Mouse (Mus musculus) neural tube, embryonic 15.5 days (tissue): ENCODE results near the gene Esrp2. TPM values are rescaled to one million over a fixed set of nuclear protein-coding genes. Genes with fewer than 3 reads are reported as not detected.

Experiments
- ATAC-seq: fragments of 200-750 bp; cut with Nextera tagmentation; 2 replicates; pipeline ENCODE4 v1.8.0; 2017; ENCODE audit warnings: mild to moderate bottlenecking, moderate TSS enrichment, moderate library complexity; ENCODE audit not compliant: low FRiP score
- H3K27ac ChIP-seq: fragments of 300-500 bp; sonication (generic); replicated peaks from 2 replicates; pipeline ENCODE4 v1.5.1; 2015; ENCODE audit warnings: mild to moderate bottlenecking, inconsistent platforms
- H3K27me3 ChIP-seq: fragments of 300-500 bp; sonication (generic); replicated peaks from 2 replicates; pipeline ENCODE4 v1.6.1; 2015; ENCODE audit warnings: inconsistent platforms
- H3K36me3 ChIP-seq: fragments of 300-500 bp; sonication (generic); 2 replicates; pipeline ENCODE4 v1.6.1; 2015; ENCODE audit warnings: inconsistent platforms
- H3K4me1 ChIP-seq: fragments of 300-500 bp; sonication (generic); 2 replicates; pipeline ENCODE4 v1.6.1; 2015; ENCODE audit warnings: inconsistent platforms
- H3K4me2 ChIP-seq: fragments of 300-500 bp; sonication (generic); 2 replicates; pipeline ENCODE4 v1.6.1; 2015; ENCODE audit warnings: inconsistent platforms, mild to moderate bottlenecking, moderate library complexity
- H3K4me3 ChIP-seq: fragments of 300-500 bp; sonication (generic); replicated peaks from 2 replicates; pipeline ENCODE4 v1.5.1; 2015; ENCODE audit warnings: mild to moderate bottlenecking, inconsistent platforms
- H3K9ac ChIP-seq: fragments of 300-500 bp; sonication (generic); replicated peaks from 2 replicates; pipeline ENCODE4 v1.6.1; 2015; ENCODE audit warnings: mild to moderate bottlenecking, inconsistent platforms
- H3K9me3 ChIP-seq: fragments of 300-500 bp; sonication (generic); replicated peaks from 2 replicates; pipeline ENCODE4 v1.6.1; 2016; ENCODE audit warnings: inconsistent platforms
- WGBS: fragments of 180-500 bp; shearing (Covaris S2); methylation state at CpG from one replicate; pipeline ENCODE4 v1.1.7; 2015; ENCODE audit warnings: mixed read lengths; 5-methylcytosine and 5-hydroxymethylcytosine counted together
- polyA plus RNA-seq: library from polyadenylated mRNA; unstranded; fragments of >200 nt; fragmentation: Nextera tagmentation; extraction: Ambion mirVana; gene quantifications from 2 replicates; pipeline ENCODE4 v1.2.1, GENCODE M21; 2015

Esrp2 gene
- polyA plus RNA-seq, 1 experiment from 2014 or later: 0.17 TPM

- Histone ChIP-seq H3K27ac (no peak overlapping the region), H3K27me3 (peaks cover 39% of the 10 kb centered on the region), H3K4me3 (no peak overlapping the region), H3K36me3 (peaks cover 34% of the 10 kb centered on the region), H3K9ac (no peak overlapping the region), H3K4me1 (peaks cover 11% of the 10 kb centered on the region), H3K9me3 (no peaks in the 10 kb centered on the region), H3K4me2 (no peak overlapping the region)
- no peak for ATAC-seq
- 92% methylated on average over 7 of the region's 7 CpGs for WGBS
These were observed 5.1 kb downstream of the Esrp2 start for GRCm38 (mm10) chr8:106131488-106132222.

GRCm38 (mm10) chr8:106131021-106131420, 5.8 kb downstream of the Esrp2 start:
- no peak overlapping the region for H3K4me3 ChIP-seq
- H3K36me3 ChIP-seq: peaks cover 34% of the 10 kb centered on the region
- no peak overlapping the region for H3K9ac ChIP-seq
- H3K4me2 ChIP-seq: no peak overlapping the region
- H3K4me1 ChIP-seq: peaks cover 5% of the 10 kb centered on the region
- H3K27ac ChIP-seq: no peak overlapping the region
- peaks cover 33% of the 10 kb centered on the region for H3K27me3 ChIP-seq
- H3K9me3 ChIP-seq: no peaks in the 10 kb centered on the region
- no peak for ATAC-seq
- 94% methylated on average over 4 of the region's 4 CpGs for WGBS

- no peaks in the 10 kb centered on the region for H3K9me3 ChIP-seq
- ATAC-seq: no peak
- H3K27me3 ChIP-seq: peaks cover 28% of the 10 kb centered on the region
- no peaks in the 10 kb centered on the region for H3K4me1 ChIP-seq
- no peak overlapping the region for H3K27ac ChIP-seq
- H3K4me2 ChIP-seq: no peak overlapping the region
- H3K4me3 ChIP-seq: no peak overlapping the region
- no peak overlapping the region for H3K9ac ChIP-seq
- peaks cover 34% of the 10 kb centered on the region for H3K36me3 ChIP-seq
- WGBS: 88% methylated on average over 2 of the region's 2 CpGs
These were observed 6.3 kb downstream of the Esrp2 start for GRCm38 (mm10) chr8:106130505-106130904.

GRCm38 (mm10) chr8:106129997-106130396, 6.8 kb downstream of the Esrp2 start:
- Histone ChIP-seq H3K4me1 (no peaks in the 10 kb centered on the region), H3K9ac (no peak overlapping the region), H3K27me3 (peaks cover 23% of the 10 kb centered on the region), H3K4me3 (no peak overlapping the region), H3K27ac (no peak overlapping the region), H3K9me3 (no peaks in the 10 kb centered on the region), H3K4me2 (no peak overlapping the region), H3K36me3 (peaks cover 34% of the 10 kb centered on the region)
- 94% methylated on average over 2 of the region's 2 CpGs for WGBS
- ATAC-seq: no peak

GRCm38 (mm10) chr8:106129232-106129930, 7.4 kb downstream of the Esrp2 start:
- H3K27ac ChIP-seq: no peak overlapping the region
- H3K27me3 ChIP-seq: peaks cover 17% of the 10 kb centered on the region
- H3K4me2 ChIP-seq: no peak overlapping the region
- no peak overlapping the region for H3K4me3 ChIP-seq
- H3K9me3 ChIP-seq: no peaks in the 10 kb centered on the region
- ATAC-seq: no peak
- no peak overlapping the region for H3K9ac ChIP-seq
- H3K4me1 ChIP-seq: no peaks in the 10 kb centered on the region
- peaks cover 34% of the 10 kb centered on the region for H3K36me3 ChIP-seq

- Histone ChIP-seq H3K9me3 (no peaks in the 10 kb centered on the region), H3K27ac (no peak overlapping the region), H3K4me1 (no peaks in the 10 kb centered on the region), H3K4me2 (no peak overlapping the region), H3K9ac (no peak overlapping the region), H3K36me3 (peaks cover 39% of the 10 kb centered on the region), H3K4me3 (no peak overlapping the region), H3K27me3 (peaks cover 2% of the 10 kb centered on the region; the same call in 1 of the 2 replicates)
- no peak for ATAC-seq
- 94% methylated on average over 10 of the region's 10 CpGs for WGBS
These were observed 8.8 kb downstream of the Esrp2 start for GRCm38 (mm10) chr8:106127882-106128410.

- WGBS: 74% methylated on average over 3 of the region's 3 CpGs
- Histone ChIP-seq H3K27ac (no peak overlapping the region), H3K36me3 (peaks cover 35% of the 10 kb centered on the region), H3K4me3 (no peak overlapping the region), H3K27me3 (no peaks in the 10 kb centered on the region), H3K9me3 (no peaks in the 10 kb centered on the region), H3K9ac (no peak overlapping the region), H3K4me1 (no peaks in the 10 kb centered on the region), H3K4me2 (no peak overlapping the region)
- no peak for ATAC-seq
These were observed 9.7 kb downstream of the Esrp2 start for GRCm38 (mm10) chr8:106127054-106127453.

- 95% methylated on average over 1 of the region's 1 CpGs for WGBS
- Histone ChIP-seq H3K4me2 (no peak overlapping the region), H3K9ac (no peak overlapping the region)
These were observed 10.7 kb downstream of the Esrp2 start for GRCm38 (mm10) chr8:106126055-106126454.

GRCm38 (mm10) chr8:106123443-106123842, 13.3 kb downstream of the Esrp2 start:
- 86% methylated on average over 3 of the region's 3 CpGs for WGBS
- no peak overlapping the region for H3K4me2 ChIP-seq
- peaks cover 22% of the 10 kb centered on the region for H3K36me3 ChIP-seq
- H3K27ac ChIP-seq: no peak overlapping the region
- H3K9me3 ChIP-seq: no peaks in the 10 kb centered on the region
- ATAC-seq: no peak
- no peak overlapping the region for H3K4me3 ChIP-seq
- H3K9ac ChIP-seq: no peak overlapping the region
- no peaks in the 10 kb centered on the region for H3K4me1 ChIP-seq
- H3K27me3 ChIP-seq: no peaks in the 10 kb centered on the region

More at GRCm38 (mm10) chr8:106126055-106126454, 10.7 kb downstream of the Esrp2 start:
- Histone ChIP-seq H3K4me1 (no peaks in the 10 kb centered on the region), H3K36me3 (peaks cover 32% of the 10 kb centered on the region), H3K27ac (no peak overlapping the region), H3K4me3 (no peak overlapping the region), H3K27me3 (no peaks in the 10 kb centered on the region), H3K9me3 (no peaks in the 10 kb centered on the region)
- no peak for ATAC-seq

- Histone ChIP-seq H3K9ac (no peak overlapping the region), H3K4me1 (no peaks in the 10 kb centered on the region), H3K4me3 (no peak overlapping the region), H3K9me3 (no peaks in the 10 kb centered on the region), H3K27me3 (no peaks in the 10 kb centered on the region), H3K36me3 (peaks cover 28% of the 10 kb centered on the region), H3K4me2 (no peak overlapping the region), H3K27ac (no peak overlapping the region)
- no peak for ATAC-seq
- WGBS: over 99% methylated on average over 3 of the region's 3 CpGs
These were observed 20.9 kb downstream of the Esrp2 start for GRCm38 (mm10) chr8:106115897-106116296.

GRCm38 (mm10) chr8:106112514-106112913, 24.3 kb downstream of the Esrp2 start:
- Histone ChIP-seq H3K9me3 (no peaks in the 10 kb centered on the region), H3K27me3 (no peaks in the 10 kb centered on the region), H3K27ac (no peak overlapping the region; the same call in 1 of the 2 replicates), H3K36me3 (peaks cover 36% of the 10 kb centered on the region), H3K4me1 (no peaks in the 10 kb centered on the region), H3K4me3 (no peak overlapping the region), H3K4me2 (no peak overlapping the region), H3K9ac (no peak overlapping the region)
- 97% methylated on average over 1 of the region's 1 CpGs for WGBS
- no peak for ATAC-seq

GRCm38 (mm10) chr8:106112041-106112440, 24.7 kb downstream of the Esrp2 start:
- Histone ChIP-seq H3K4me3 (no peak overlapping the region), H3K27me3 (no peaks in the 10 kb centered on the region), H3K9me3 (no peaks in the 10 kb centered on the region), H3K9ac (no peak overlapping the region), H3K27ac (no peak overlapping the region; the same call in 1 of the 2 replicates), H3K4me1 (no peaks in the 10 kb centered on the region), H3K4me2 (no peak overlapping the region), H3K36me3 (peaks cover 36% of the 10 kb centered on the region)
- 88% methylated on average over 2 of the region's 2 CpGs for WGBS
- no peak for ATAC-seq
